Mouse (Mus musculus) midbrain, postnatal 0 days (tissue): ENCODE measurements at regions not wholly inside any gene's neighbourhood (a gene's known extent, or its start where the extent isn't known, plus 50 kb on each side); places are given as distances from the start of the nearest gene placed in this dataset.
A peak's percentile ranks its signal among the peaks of the same experiment; 100 is the strongest.

ENCODE experiments used
- ATAC-seq: fragments of 200-750 bp; cut with Nextera tagmentation; 2 replicates; pipeline ENCODE4 v1.8.0; 2017; ENCODE audit warnings: moderate number of reproducible peaks, mild to moderate bottlenecking, moderate TSS enrichment, moderate library complexity; ENCODE audit not compliant: low FRiP score
- DNase-seq: peaks from one replicate; pipeline ENCODE4 v3.0.0-alpha.2; 2015; ENCODE audit warnings: low spot score
- H3K27ac ChIP-seq: fragments of 300-500 bp; sonication (generic); 2 replicates; pipeline ENCODE4 v1.5.1; 2014; ENCODE audit warnings: low read depth, mild to moderate bottlenecking, low read length, mixed read lengths
- H3K27me3 ChIP-seq: fragments of 300-500 bp; sonication (generic); 2 replicates; pipeline ENCODE4 v1.6.1; 2014; ENCODE audit warnings: low read length, control low read depth, mixed read lengths; ENCODE audit not compliant: insufficient read depth
- H3K36me3 ChIP-seq: fragments of 300-500 bp; sonication (generic); 2 replicates; pipeline ENCODE4 v1.6.1; 2014; ENCODE audit warnings: low read length, control low read depth, mixed read lengths; ENCODE audit not compliant: insufficient read depth
- H3K4me1 ChIP-seq: fragments of 300-500 bp; sonication (generic); 2 replicates; pipeline ENCODE4 v1.6.1; 2014; ENCODE audit warnings: mild to moderate bottlenecking, control low read depth, antibody characterized with exemption, low read length, mixed read lengths; ENCODE audit not compliant: insufficient read depth
- H3K4me2 ChIP-seq: fragments of 300-500 bp; sonication (generic); 2 replicates; pipeline ENCODE4 v1.6.1; 2014; ENCODE audit warnings: low read depth, mild to moderate bottlenecking, low read length, mixed read lengths; ENCODE audit not compliant: poor library complexity, severe bottlenecking
- H3K4me3 ChIP-seq: fragments of 300-500 bp; sonication (generic); 2 replicates; pipeline ENCODE4 v1.5.1; 2014; ENCODE audit warnings: low read depth, mild to moderate bottlenecking, low read length, moderate library complexity
- H3K9ac ChIP-seq: fragments of 300-500 bp; sonication (generic); replicated peaks from 2 replicates; pipeline ENCODE4 v1.6.1; 2014; ENCODE audit warnings: mild to moderate bottlenecking, low read length, moderate library complexity, mixed read lengths; ENCODE audit not compliant: poor library complexity, severe bottlenecking
- H3K9me3 ChIP-seq: fragments of 300-500 bp; sonication (generic); 2 replicates; pipeline ENCODE4 v1.6.1; 2016; ENCODE audit warnings: low read length, control low read depth
- CTCF ChIP-seq: IDR thresholded peaks from 2 replicates; pipeline ENCODE4 v1.5.1; 2016; ENCODE audit warnings: antibody characterized with exemption, mild to moderate bottlenecking
- WGBS: fragments of 180-500 bp; shearing (Covaris S2); extraction: QIAGEN DNeasy Blood & Tissue Kit; methylation state at CpG from one replicate; pipeline ENCODE4 v1.1.7; 2014; 5-methylcytosine and 5-hydroxymethylcytosine counted together

GRCm38 (mm10) chr16:49985082-49986076 lies 185.0 kb downstream of the Cd47 start:
- ATAC-seq = no peak
- no peak overlapping the region for H3K27ac ChIP-seq
- DNase-seq = peak; percentile 41

GRCm38 (mm10) chr16:49986954-49987353 lies 186.6 kb downstream of the Cd47 start:
- Histone ChIP-seq H3K4me1 (no peaks in the 10 kb centered on the region), H3K9ac (no peak overlapping the region), H3K4me3 (no peak overlapping the region), H3K27me3 (no peaks in the 10 kb centered on the region), H3K4me2 (no peak overlapping the region), H3K36me3 (no peaks in the 10 kb centered on the region), H3K9me3 (no peaks in the 10 kb centered on the region), H3K27ac (no peak overlapping the region)
- TF ChIP-seq CTCF = no peak
- 90% methylated on average over 6 of the region's 6 CpGs for WGBS
- ATAC-seq (no peak), DNase-seq (no peak)

More at GRCm38 (mm10) chr16:49985082-49986076, 185.0 kb downstream of the Cd47 start:
- H3K36me3 ChIP-seq = no peaks in the 10 kb centered on the region
- H3K4me2 ChIP-seq = no peak overlapping the region
- no peaks in the 10 kb centered on the region for H3K9me3 ChIP-seq
- no peak overlapping the region for H3K9ac ChIP-seq
- no peaks in the 10 kb centered on the region for H3K27me3 ChIP-seq
- no peak for TF ChIP-seq CTCF
- H3K4me3 ChIP-seq = no peak overlapping the region
- H3K4me1 ChIP-seq = no peaks in the 10 kb centered on the region
- 64% methylated on average over 14 of the region's 14 CpGs for WGBS

GRCm38 (mm10) chr16:49995822-49996221 lies 195.5 kb downstream of the Cd47 start:
- no peaks in the 10 kb centered on the region for H3K27me3 ChIP-seq
- no peaks in the 10 kb centered on the region for H3K9me3 ChIP-seq
- DNase-seq = no peak
- H3K4me1 ChIP-seq = no peaks in the 10 kb centered on the region
- H3K36me3 ChIP-seq = no peaks in the 10 kb centered on the region
- no peak overlapping the region for H3K9ac ChIP-seq
- H3K4me2 ChIP-seq = no peak overlapping the region
- H3K27ac ChIP-seq = no peak overlapping the region
- ATAC-seq = no peak
- 74% methylated on average over 3 of the region's 3 CpGs for WGBS
- no peak overlapping the region for H3K4me3 ChIP-seq
- no peak for TF ChIP-seq CTCF

DNA sequence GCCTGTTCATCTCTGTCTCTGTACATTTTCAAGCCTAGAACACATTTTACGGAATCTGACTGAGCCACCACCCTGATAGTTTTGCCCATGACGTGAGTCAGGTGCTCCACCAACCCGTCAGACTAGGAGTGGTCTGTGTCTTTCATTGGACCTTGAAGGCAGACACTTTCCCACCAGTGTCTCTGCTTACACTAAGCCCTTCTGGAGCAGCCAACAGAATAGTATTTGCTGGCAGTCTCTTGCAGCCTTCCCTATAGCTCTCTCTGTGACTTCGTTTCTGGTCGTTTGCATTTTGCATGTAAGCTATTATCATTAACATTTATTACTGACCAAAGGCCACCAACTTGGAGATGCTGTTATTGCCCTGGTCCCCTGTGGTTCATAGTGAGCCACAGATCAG lies 196.3 kb downstream of the Cd47 start:
- Histone ChIP-seq H3K9ac (no peak overlapping the region), H3K27me3 (no peaks in the 10 kb centered on the region), H3K4me1 (no peaks in the 10 kb centered on the region), H3K9me3 (no peaks in the 10 kb centered on the region), H3K4me3 (no peak overlapping the region), H3K27ac (no peak overlapping the region), H3K4me2 (no peak overlapping the region), H3K36me3 (no peaks in the 10 kb centered on the region)
- 86% methylated on average over 5 of the region's 5 CpGs for whole genome bisulfite sequencing
- TF ChIP-seq CTCF = no peak
- DNase-seq (no peak), ATAC-seq (no peak)

- DNase-seq (no peak), ATAC-seq (no peak)
- WGBS = 90% methylated on average over 7 of the region's 7 CpGs
- H3K4me1 ChIP-seq = no peaks in the 10 kb centered on the region
- no peak overlapping the region for H3K27ac ChIP-seq
- H3K27me3 ChIP-seq = no peaks in the 10 kb centered on the region
- H3K9ac ChIP-seq = no peak overlapping the region
- TF ChIP-seq CTCF = no peak
- no peaks in the 10 kb centered on the region for H3K36me3 ChIP-seq
- H3K4me2 ChIP-seq = no peak overlapping the region
- H3K9me3 ChIP-seq = no peaks in the 10 kb centered on the region
- no peak overlapping the region for H3K4me3 ChIP-seq
Measured at GRCm38 (mm10) chr16:49997040-49997439, 196.7 kb downstream of the Cd47 start.

- H3K4me3 ChIP-seq = no peak overlapping the region
- TF ChIP-seq CTCF = no peak
Measured at GRCm38 (mm10) chr16:50000805-50001204, 200.5 kb downstream of the Cd47 start.

More at GRCm38 (mm10) chr16:50000805-50001204, 200.5 kb downstream of the Cd47 start:
- no peaks in the 10 kb centered on the region for H3K36me3 ChIP-seq
- H3K9ac ChIP-seq = no peak overlapping the region
- no peak for ATAC-seq
- H3K27me3 ChIP-seq = no peaks in the 10 kb centered on the region
- WGBS = 38% methylated on average over 4 of the region's 4 CpGs
- DNase-seq = no peak
- no peak overlapping the region for H3K27ac ChIP-seq
- no peaks in the 10 kb centered on the region for H3K9me3 ChIP-seq
- no peaks in the 10 kb centered on the region for H3K4me1 ChIP-seq
- no peak overlapping the region for H3K4me2 ChIP-seq
